Mouse (Mus musculus) forebrain, embryonic 13.5 days (tissue): Measurements from ENCODE around the gene R3hdm4. TPM values are rescaled to one million over a fixed set of nuclear protein-coding genes. Genes with fewer than 3 reads are reported as not detected.
A peak's percentile ranks its signal among the peaks of the same experiment; 100 is the strongest.

Experiments
- ATAC-seq: fragments of 200-750 bp; cut with Nextera tagmentation; 2 replicates; pipeline ENCODE4 v1.8.0; 2017
- H3K27ac ChIP-seq: fragments of 300-500 bp; sonication (generic); 2 replicates; pipeline ENCODE4 v1.5.1; 2015; ENCODE audit warnings: inconsistent platforms, mild to moderate bottlenecking, moderate library complexity
- H3K27me3 ChIP-seq: fragments of 300-500 bp; sonication (generic); 2 replicates; pipeline ENCODE4 v1.6.1; 2015; ENCODE audit warnings: mild to moderate bottlenecking, inconsistent platforms
- H3K36me3 ChIP-seq: fragments of 300-500 bp; sonication (generic); 2 replicates; pipeline ENCODE4 v1.6.1; 2015; ENCODE audit warnings: mild to moderate bottlenecking, inconsistent platforms; ENCODE audit not compliant: poor library complexity, severe bottlenecking
- H3K4me1 ChIP-seq: fragments of 300-500 bp; sonication (generic); 2 replicates; pipeline ENCODE4 v1.6.1; 2015; ENCODE audit warnings: inconsistent platforms
- H3K4me2 ChIP-seq: fragments of 300-500 bp; sonication (generic); 2 replicates; pipeline ENCODE4 v1.6.1; 2015; ENCODE audit warnings: inconsistent platforms, mild to moderate bottlenecking, moderate library complexity
- H3K4me3 ChIP-seq: fragments of 300-500 bp; sonication (generic); 2 replicates; pipeline ENCODE4 v1.5.1; 2015; ENCODE audit warnings: mild to moderate bottlenecking, inconsistent platforms
- H3K9ac ChIP-seq: fragments of 300-500 bp; sonication (generic); 2 replicates; pipeline ENCODE4 v1.6.1; 2015; ENCODE audit warnings: mild to moderate bottlenecking, inconsistent platforms
- H3K9me3 ChIP-seq: fragments of 300-500 bp; sonication (generic); replicated peaks from 2 replicates; pipeline ENCODE4 v1.6.1; 2016; ENCODE audit warnings: inconsistent platforms
- WGBS: fragments of 180-500 bp; shearing (Covaris S2); methylation state at CpG from one replicate; pipeline ENCODE4 v1.1.7; 2015; 5-methylcytosine and 5-hydroxymethylcytosine counted together
- microRNA-seq: library from miRNA; unstranded; fragments of <30 nt; microRNA quantifications from one replicate; pipeline ENCODE4, GENCODE M21; 2016
- polyA plus RNA-seq: library from polyadenylated mRNA; unstranded; fragments of >200 nt; fragmentation: Nextera tagmentation; extraction: Ambion mirVana; gene quantifications from 2 replicates; pipeline ENCODE4 v1.2.1, GENCODE M21; 2015

R3hdm4 gene
- polyA plus RNA-seq, 1 experiment from 2014 or later, result 200 TPM

DNA sequence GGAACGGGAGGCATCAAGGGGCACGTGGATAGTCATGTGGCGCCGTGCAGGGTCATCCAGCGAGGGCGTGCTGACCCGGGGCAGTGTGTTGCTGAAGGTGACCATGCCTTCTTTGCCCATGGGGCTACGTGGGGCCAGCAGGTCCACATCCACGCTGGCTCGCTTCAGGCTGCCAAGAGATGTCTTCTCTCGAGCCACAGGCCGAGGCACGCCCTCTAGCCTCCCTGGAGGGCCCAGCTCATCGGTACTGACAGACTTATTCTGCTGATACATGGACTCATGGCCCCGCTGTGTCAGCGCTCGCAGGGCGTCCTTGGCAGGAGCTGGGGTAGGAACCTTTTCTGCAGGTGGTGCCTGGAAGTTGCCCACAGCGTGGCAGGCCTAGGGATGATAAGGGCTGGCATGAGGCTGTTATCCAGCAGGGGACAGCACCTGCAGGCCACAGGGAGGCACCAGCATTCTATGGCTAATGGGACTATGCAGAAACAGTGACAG, 55.2 kb downstream of the R3hdm4 start:
- H3K9ac ChIP-seq, result no peak overlapping the region
- peaks cover 28% of the 10 kb centered on the region for H3K4me1 ChIP-seq
- no peak; the same call in 1 of the 2 replicates for ATAC-seq
- H3K27ac ChIP-seq, result peak overlapping the region; percentile 57
- no peak overlapping the region for H3K4me2 ChIP-seq
- 79% methylated on average over 19 of the region's 19 CpGs for WGBS
- no peak overlapping the region for H3K4me3 ChIP-seq
- peaks cover 83% of the 10 kb centered on the region for H3K36me3 ChIP-seq
- no peaks in the 10 kb centered on the region for H3K27me3 ChIP-seq
- no peaks in the 10 kb centered on the region for H3K9me3 ChIP-seq

DNA sequence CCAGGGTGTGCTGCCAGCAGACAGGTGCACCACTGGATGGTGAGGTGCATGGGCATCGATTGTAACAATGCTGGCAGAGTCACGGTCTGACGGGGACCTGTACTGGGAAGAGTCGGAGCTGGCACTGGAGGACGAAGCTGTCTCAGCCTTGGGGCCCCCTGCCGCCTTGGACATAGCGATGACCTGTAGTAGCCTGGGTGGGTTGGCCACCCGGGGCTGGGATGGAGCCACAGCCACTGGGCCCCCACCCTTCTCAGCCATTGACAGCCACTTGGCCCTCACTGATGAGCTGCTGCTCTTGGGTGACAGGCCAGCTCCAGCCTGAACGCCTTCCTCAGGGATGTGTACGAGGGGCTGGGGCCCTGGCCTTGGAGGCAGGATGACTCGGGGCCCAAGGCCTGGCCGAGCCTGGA, 55.8 kb downstream of the R3hdm4 start:
- peak; percentile 23 for ATAC-seq
- Histone ChIP-seq H3K9me3 (no peaks in the 10 kb centered on the region), H3K27me3 (no peaks in the 10 kb centered on the region), H3K4me1 (peaks cover 28% of the 10 kb centered on the region), H3K36me3 (peaks cover 86% of the 10 kb centered on the region), H3K9ac (no peak overlapping the region), H3K4me3 (0 out of 2 replicates have a peak overlapping the region, but pooled peaks have one; percentile 2), H3K4me2 (no peak overlapping the region; the same call in 1 of the 2 replicates), H3K27ac (peak overlapping the region; percentile 57; the same call in 1 of the 2 replicates)
- 67% methylated on average over 12 of the region's 12 CpGs for WGBS

DNA sequence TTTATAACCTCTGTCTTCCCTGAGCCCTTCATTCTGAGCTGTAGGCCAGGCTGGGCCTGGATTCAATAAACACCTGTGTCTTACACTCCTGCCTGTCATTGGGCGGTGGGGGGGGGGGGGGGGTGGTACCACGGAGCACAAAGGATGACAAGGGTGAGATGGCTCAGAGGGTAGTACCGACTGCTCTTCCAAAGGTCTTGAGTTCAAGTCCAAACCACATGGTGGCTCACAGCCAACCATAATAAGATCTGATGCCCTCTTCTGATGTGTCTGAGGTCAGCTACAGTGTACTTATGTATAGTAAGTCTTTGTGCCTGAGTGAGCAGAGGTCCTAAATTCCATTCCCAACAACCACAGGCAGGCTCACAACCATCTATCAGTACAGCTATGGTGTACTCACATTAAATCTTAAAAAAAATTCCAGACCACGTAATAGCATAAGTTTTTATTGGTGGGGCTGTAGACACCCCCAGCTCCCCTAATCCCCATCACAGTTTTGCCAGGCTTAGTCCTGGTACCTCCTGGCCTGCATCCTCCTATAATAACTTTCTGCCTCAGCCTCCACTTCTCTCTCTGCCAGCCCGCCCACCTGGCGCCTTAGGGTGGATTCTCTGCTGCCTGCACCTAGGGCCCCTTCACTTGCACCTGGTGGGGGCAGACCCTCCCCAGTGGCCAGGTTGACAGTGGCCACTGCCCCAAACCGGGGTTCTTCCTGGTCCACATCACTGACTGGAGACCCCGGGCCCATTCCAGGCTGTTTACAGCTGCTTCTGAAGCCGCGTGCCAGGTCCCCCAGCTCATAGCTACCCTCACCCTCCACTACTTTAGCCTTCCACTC, 56.4 kb downstream of the R3hdm4 start:
- peaks cover 30% of the 10 kb centered on the region for H3K4me1 ChIP-seq
- peaks cover 86% of the 10 kb centered on the region for H3K36me3 ChIP-seq
- WGBS, result 57% methylated on average over 10 of the region's 10 CpGs
- H3K27me3 ChIP-seq, result no peaks in the 10 kb centered on the region
- no peak overlapping the region; the same call in 1 of the 2 replicates for H3K4me2 ChIP-seq
- H3K27ac ChIP-seq, result peak overlapping the region; percentile 57
- peak; percentile 9 for ATAC-seq
- no peaks in the 10 kb centered on the region for H3K9me3 ChIP-seq
- H3K4me3 ChIP-seq, result 0 out of 2 replicates have a peak overlapping the region, but pooled peaks have one; percentile 2
- no peak overlapping the region for H3K9ac ChIP-seq

DNA sequence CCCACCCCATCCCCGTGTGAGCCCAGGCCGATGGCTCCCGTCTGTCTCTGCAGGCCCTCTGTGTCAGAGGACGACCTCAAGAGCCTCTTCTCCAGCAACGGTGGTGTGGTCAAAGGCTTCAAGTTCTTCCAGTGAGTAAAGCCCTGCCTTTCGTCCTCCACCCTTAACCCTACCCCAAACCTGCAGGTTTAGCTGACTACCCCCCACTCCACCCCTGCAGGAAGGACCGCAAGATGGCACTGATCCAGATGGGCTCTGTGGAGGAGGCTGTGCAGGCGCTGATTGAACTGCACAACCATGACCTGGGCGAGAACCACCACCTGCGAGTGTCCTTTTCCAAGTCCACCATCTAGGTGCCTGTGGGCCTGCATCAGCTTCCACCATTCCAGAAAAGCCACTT, 58.1 kb downstream of the R3hdm4 start:
- Histone ChIP-seq H3K27me3 (no peaks in the 10 kb centered on the region), H3K4me2 (no peak overlapping the region), H3K36me3 (peaks cover 97% of the 10 kb centered on the region), H3K27ac (no peak overlapping the region), H3K9me3 (no peaks in the 10 kb centered on the region), H3K4me1 (peaks cover 39% of the 10 kb centered on the region), H3K9ac (no peak overlapping the region), H3K4me3 (no peak overlapping the region)
- ATAC-seq, result no peak
- WGBS, result 84% methylated on average over 10 of the region's 10 CpGs

GRCm38 (mm10) chr10:79862049-79862788, 58.8 kb downstream of the R3hdm4 start:
- no peak overlapping the region for H3K9ac ChIP-seq
- ATAC-seq, result no peak
- no peak overlapping the region for H3K4me2 ChIP-seq
- H3K27me3 ChIP-seq, result no peaks in the 10 kb centered on the region
- no peak overlapping the region for H3K27ac ChIP-seq
- peaks cover 100% of the 10 kb centered on the region for H3K36me3 ChIP-seq
- no peak overlapping the region for H3K4me3 ChIP-seq
- H3K9me3 ChIP-seq, result no peaks in the 10 kb centered on the region
- WGBS, result 82% methylated on average over 23 of the region's 23 CpGs
- peaks cover 43% of the 10 kb centered on the region for H3K4me1 ChIP-seq

DNA sequence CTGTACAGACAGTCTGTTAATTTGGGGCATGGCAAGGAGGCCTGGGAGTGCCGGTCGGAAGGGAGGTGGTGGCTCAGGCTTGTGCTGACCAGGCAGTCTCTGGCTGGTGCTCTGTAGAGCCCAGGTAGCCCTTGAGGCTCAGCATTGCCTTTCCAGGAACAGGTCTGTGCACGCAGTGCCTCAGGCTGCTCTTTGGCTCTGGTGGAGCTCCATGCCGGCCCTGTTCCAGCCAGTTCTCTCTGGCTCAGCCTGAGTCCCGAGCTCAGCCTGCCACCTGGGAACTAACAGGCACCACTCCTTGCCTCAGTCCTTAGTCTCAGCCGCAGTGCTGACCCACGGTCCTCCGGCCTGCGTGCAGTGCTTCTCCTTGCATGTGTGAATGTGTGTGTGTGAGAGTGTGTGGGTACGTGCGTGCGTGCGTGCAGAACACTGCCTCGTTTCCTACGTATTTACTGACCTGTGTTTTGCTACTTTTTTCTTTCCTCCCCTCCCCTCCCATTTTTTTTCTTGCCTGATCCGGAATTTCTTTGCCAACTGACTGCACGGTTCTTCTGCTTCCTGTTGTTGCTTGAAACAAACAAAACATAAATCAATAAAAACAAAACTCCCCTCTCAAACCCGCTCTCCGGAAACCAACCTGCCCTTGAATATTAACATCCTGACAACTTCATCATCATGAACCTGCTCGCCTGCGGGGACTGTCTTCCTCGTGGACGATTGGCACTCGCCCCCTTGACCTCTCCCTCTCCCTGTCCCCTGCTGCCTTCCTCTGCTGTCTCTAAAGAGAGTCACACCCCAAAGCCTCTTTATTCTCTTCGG, 59.6 kb downstream of the R3hdm4 start:
- H3K9ac ChIP-seq, result no peak overlapping the region
- peak overlapping the region; percentile 44; the same call in 1 of the 2 replicates for H3K27ac ChIP-seq
- H3K4me2 ChIP-seq, result no peak overlapping the region
- H3K4me3 ChIP-seq, result no peak overlapping the region
- H3K27me3 ChIP-seq, result no peaks in the 10 kb centered on the region
- peaks cover 100% of the 10 kb centered on the region for H3K36me3 ChIP-seq
- no peak for ATAC-seq
- no peaks in the 10 kb centered on the region for H3K9me3 ChIP-seq
- 81% methylated on average over 25 of the region's 25 CpGs for WGBS
- peaks cover 49% of the 10 kb centered on the region for H3K4me1 ChIP-seq

- H3K4me1 ChIP-seq, result peaks cover 51% of the 10 kb centered on the region
- H3K27ac ChIP-seq, result no peak overlapping the region
- no peaks in the 10 kb centered on the region for H3K27me3 ChIP-seq
- peaks cover 91% of the 10 kb centered on the region for H3K36me3 ChIP-seq
- H3K9ac ChIP-seq, result peak overlapping the region; percentile 6; the same call in 1 of the 2 replicates
- no peak overlapping the region for H3K4me3 ChIP-seq
- no peak for ATAC-seq
- 93% methylated on average over 26 of the region's 26 CpGs for WGBS
- no peaks in the 10 kb centered on the region for H3K9me3 ChIP-seq
- H3K4me2 ChIP-seq, result no peak overlapping the region
Measured at GRCm38 (mm10) chr10:79860079-79860911, 60.7 kb downstream of the R3hdm4 start.

Small RNA genes within 50 kb of the gene (microRNA-seq; reads per million reads assigned to microRNA genes)
- gene Mir6910, result not detected

Other genes with a start within 250 kb of the R3hdm4 start
- 101 and 109 TPM in 2 replicates for gene Cdc34, start 239.0 kb downstream of the R3hdm4 start, polyA plus RNA-seq
- 1.3 and 1.4 TPM in 2 replicates for gene Gzmm, start 232.2 kb downstream of the R3hdm4 start, polyA plus RNA-seq
- gene Bsg, start 216.7 kb downstream of the R3hdm4 start, polyA plus RNA-seq, result 489 and 502 TPM in 2 replicates
- 0.06 and 0.10 TPM in 2 replicates for gene Hcn2, start 204.6 kb downstream of the R3hdm4 start, polyA plus RNA-seq
- 39.1 and 43.8 TPM in 2 replicates for gene Polrmt, start 174.6 kb downstream of the R3hdm4 start, polyA plus RNA-seq
- gene Fgf22, start 166.1 kb downstream of the R3hdm4 start, polyA plus RNA-seq, result 0.48 and 0.71 TPM in 2 replicates
- 70.9 and 74.8 TPM in 2 replicates for gene Rnf126, start 154.3 kb downstream of the R3hdm4 start, polyA plus RNA-seq
- gene Fstl3, start 143.9 kb downstream of the R3hdm4 start, polyA plus RNA-seq, result 0.40 and 0.62 TPM in 2 replicates
- gene Prss57, start 130.2 kb downstream of the R3hdm4 start, polyA plus RNA-seq, result 0.09 and 0.13 TPM in 2 replicates
- gene Palm, start 127.6 kb downstream of the R3hdm4 start, polyA plus RNA-seq, result 214 and 234 TPM in 2 replicates
- gene Misp, start 100.2 kb downstream of the R3hdm4 start, polyA plus RNA-seq, result 0.71 and 1.1 TPM in 2 replicates
- gene Ptbp1, start 66.8 kb downstream of the R3hdm4 start, polyA plus RNA-seq, result 148 and 171 TPM in 2 replicates
- gene Prtn3, start 46.7 kb downstream of the R3hdm4 start, polyA plus RNA-seq, result 12.8 and 15.9 TPM in 2 replicates
- 290 and 308 TPM in 2 replicates for gene Plppr3, start 46.6 kb downstream of the R3hdm4 start, polyA plus RNA-seq
- gene Elane, start 35.0 kb downstream of the R3hdm4 start, polyA plus RNA-seq, result 0.24 TPM in 1 of 2 replicates, not detected in the other
- gene Cfd, start 30.4 kb downstream of the R3hdm4 start, polyA plus RNA-seq, result not detected in 2 replicates
- gene Med16, start 12.3 kb downstream of the R3hdm4 start, polyA plus RNA-seq, result 49.0 and 59.0 TPM in 2 replicates
- gene Gm26602, start 10.4 kb downstream of the R3hdm4 start, polyA plus RNA-seq, result 33.6 TPM in 1 of 2 replicates, not detected in the other
- gene Kiss1r, start 4.2 kb downstream of the R3hdm4 start, polyA plus RNA-seq, result 1.0 and 1.3 TPM in 2 replicates
- 2.5 and 3.6 TPM in 2 replicates for gene Arid3a, start 5.8 kb upstream of the R3hdm4 start, polyA plus RNA-seq
- gene Wdr18, start 38.9 kb upstream of the R3hdm4 start, polyA plus RNA-seq, result 80.2 and 94.8 TPM in 2 replicates
- 0.38 and 0.57 TPM in 2 replicates for gene Grin3b, start 49.5 kb upstream of the R3hdm4 start, polyA plus RNA-seq
- gene Tmem259, start 63.1 kb upstream of the R3hdm4 start, polyA plus RNA-seq, result 11.2 and 12.0 TPM in 2 replicates
- gene Cnn2, start 67.4 kb upstream of the R3hdm4 start, polyA plus RNA-seq, result 30.0 and 32.2 TPM in 2 replicates
- 3.1 and 3.9 TPM in 2 replicates for gene Abca7, start 75.3 kb upstream of the R3hdm4 start, polyA plus RNA-seq
- 1.2 and 1.3 TPM in 2 replicates for gene Arhgap45, start 95.4 kb upstream of the R3hdm4 start, polyA plus RNA-seq
- gene Polr2e, start 118.6 kb upstream of the R3hdm4 start, polyA plus RNA-seq, result 193 and 199 TPM in 2 replicates
- 487 and 489 TPM in 2 replicates for gene Gpx4, start 126.0 kb upstream of the R3hdm4 start, polyA plus RNA-seq
- gene Sbno2, start 184.4 kb upstream of the R3hdm4 start, polyA plus RNA-seq, result 11.6 and 13.6 TPM in 2 replicates
- gene Stk11, start 194.6 kb upstream of the R3hdm4 start, polyA plus RNA-seq, result 20.7 and 21.6 TPM in 2 replicates
- gene Atp5d, start 217.4 kb upstream of the R3hdm4 start, polyA plus RNA-seq, result 454 and 459 TPM in 2 replicates
- gene Cbarp, start 219.6 kb upstream of the R3hdm4 start, polyA plus RNA-seq, result 21.2 and 26.8 TPM in 2 replicates
- 35.1 and 37.9 TPM in 2 replicates for gene Midn, start 227.1 kb upstream of the R3hdm4 start, polyA plus RNA-seq
- 274 and 308 TPM in 2 replicates for gene Cirbp, start 244.8 kb upstream of the R3hdm4 start, polyA plus RNA-seq